Mouse (Mus musculus) embryo, embryonic 9.5 days (tissue): ENCODE measurements around the gene Haao.

Experiments used
- DNase-seq: peaks from one replicate; pipeline ENCODE4 v3.0.0-alpha.2; 2017; ENCODE audit errors: extremely low spot score

Gene Haao

DNA sequence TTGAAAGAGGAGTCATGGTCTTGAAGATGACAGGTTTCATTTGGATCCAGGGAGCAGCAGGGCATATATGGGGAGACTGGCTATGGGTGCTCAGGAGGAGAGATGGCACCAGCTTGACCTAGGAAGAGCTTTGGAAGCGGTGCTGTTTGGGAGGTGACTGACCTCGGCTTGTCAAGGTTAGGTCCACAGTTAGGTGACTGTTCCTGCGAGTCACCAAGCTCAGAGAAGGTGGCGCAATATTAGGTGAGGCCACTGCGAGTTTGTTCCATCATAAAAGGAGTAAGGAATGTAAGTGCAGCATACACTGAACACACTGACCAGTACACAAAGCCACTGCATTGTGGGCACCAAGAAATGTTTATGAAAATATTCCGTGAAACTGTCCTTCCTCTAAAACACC is 61.3 kb downstream of the Haao start:
- DNase-seq, result no peak

DNA sequence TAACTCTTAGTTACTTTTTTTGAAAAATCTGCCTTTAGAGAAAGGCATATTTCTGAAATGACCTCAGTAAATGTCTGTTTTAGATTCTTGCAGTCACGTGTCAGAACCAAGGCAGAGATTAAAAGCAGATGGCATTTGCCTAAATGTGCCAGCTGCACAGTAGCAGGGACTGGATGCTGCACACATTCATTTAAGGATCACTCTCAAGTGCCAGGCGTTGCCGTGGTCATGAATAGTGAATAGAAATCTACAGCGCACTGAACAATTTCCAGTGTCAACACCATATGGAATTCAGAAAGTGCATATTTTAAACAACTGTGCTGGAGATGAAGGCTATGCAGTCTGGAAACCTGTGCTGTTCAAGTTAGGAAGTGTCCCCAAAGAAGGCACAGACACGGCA is 65.0 kb downstream of the Haao start:
- DNase-seq, result no peak
